Mouse (Mus musculus): ENCODE measurements around the gene Raf1.

The Raf1 gene

GRCm38 (mm10) chr6:115613793-115614192, 62.6 kb downstream of the Raf1 start:
- DNase-seq (ENCODE audit: low spot score) = no peak

- no peak for DNase-seq (ENCODE audit: low spot score)
Measured at GRCm38 (mm10) chr6:115610301-115610700, 66.1 kb downstream of the Raf1 start.

- DNase-seq (ENCODE audit: low spot score) = no peak
Measured at GRCm38 (mm10) chr6:115609121-115609520, 67.3 kb downstream of the Raf1 start.

- peak; percentile 37 for DNase-seq (ENCODE audit: low spot score)
Measured at GRCm38 (mm10) chr6:115607429-115607828, 69.0 kb downstream of the Raf1 start.

GRCm38 (mm10) chr6:115606461-115606860, 70.0 kb downstream of the Raf1 start:
- DNase-seq (ENCODE audit: low spot score) = no peak

- peak; percentile 90 for DNase-seq (ENCODE audit: low spot score)
Measured at GRCm38 (mm10) chr6:115601715-115602523, 74.5 kb downstream of the Raf1 start, which contains the start of gene Mkrn2. Gene Mkrn2 (plus strand): TSS chr6:115601902.

GRCm38 (mm10) chr6:115601322-115601714, 75.1 kb downstream of the Raf1 start:
- DNase-seq (ENCODE audit: low spot score) = no peak

- DNase-seq (ENCODE audit: low spot score) = no peak
Measured at GRCm38 (mm10) chr6:115595667-115596066, 80.8 kb downstream of the Raf1 start.

GRCm38 (mm10) chr6:115594463-115594862, 82.0 kb downstream of the Raf1 start:
- no peak for DNase-seq (ENCODE audit: low spot score)

GRCm38 (mm10) chr6:115593252-115593651, 83.2 kb downstream of the Raf1 start:
- DNase-seq (ENCODE audit: low spot score) = no peak

- DNase-seq (ENCODE audit: low spot score) = no peak
Measured at GRCm38 (mm10) chr6:115592458-115592857, 84.0 kb downstream of the Raf1 start, which contains the start of gene Mkrn2os. Gene Mkrn2os (minus strand): TSS chr6:115592576.

- DNase-seq (ENCODE audit: low spot score) = no peak
Measured at GRCm38 (mm10) chr6:115591692-115592359, 84.6 kb downstream of the Raf1 start.

GRCm38 (mm10) chr6:115586321-115586720, 90.1 kb downstream of the Raf1 start:
- DNase-seq (ENCODE audit: low spot score) = no peak

- DNase-seq (ENCODE audit: low spot score) = no peak
Measured at GRCm38 (mm10) chr6:115584176-115584575, 92.3 kb downstream of the Raf1 start.

GRCm38 (mm10) chr6:115583430-115584125, 92.9 kb downstream of the Raf1 start:
- no peak for DNase-seq (ENCODE audit: low spot score)

GRCm38 (mm10) chr6:115582328-115583115, 93.9 kb downstream of the Raf1 start:
- no peak for DNase-seq (ENCODE audit: low spot score)

GRCm38 (mm10) chr6:115580810-115581209, 95.6 kb downstream of the Raf1 start:
- DNase-seq (ENCODE audit: low spot score) = no peak

GRCm38 (mm10) chr6:115577941-115578340, 98.5 kb downstream of the Raf1 start:
- no peak for DNase-seq (ENCODE audit: low spot score)

GRCm38 (mm10) chr6:115577407-115577806, 99.0 kb downstream of the Raf1 start:
- DNase-seq (ENCODE audit: low spot score) = no peak

- DNase-seq (ENCODE audit: low spot score) = no peak
Measured at GRCm38 (mm10) chr6:115574171-115574570, 102.3 kb downstream of the Raf1 start.

All from MN1 (cell line).